In genomic region chr16:84560279-84560602, GRCm38 (mm10) we compare ENCODE assay signal across 22 mouse cellular contexts. TPM values are rescaled to one million over a fixed set of nuclear protein-coding genes. Genes with fewer than 3 reads are reported as not detected.
DNase-seq lines count a peak whose midpoint lies in the region; ATAC-seq and TF ChIP-seq lines count a peak whose summit lies in the region.
"Had no signal": no experiment of that assay in that cellular context is flagged by ENCODE, and none has a peak within 500 bp of the region (broad histone marks: within the 10 kb centered on the region; RNA-seq: fewer than 3 reads in every experiment).

No protein-coding gene starts in this region.

- no peak for DNase-seq in layer of hippocampus, adult 2 months (ENCODE audit: low spot score in 2 of 2)
- DNase-seq in layer of hippocampus, adult 11-12 months (ENCODE audit: low spot score): no peak
- DNase-seq in thymus, postnatal 4 days: no peak
- no peak for DNase-seq in retina, postnatal 1 day
- DNase-seq in urinary bladder, postnatal 14 days (ENCODE audit: low spot score): no peak
- DNase-seq: adrenal gland, adult 2 months; gastrocnemius, adult 2 months; kidney, adult 2 months; kidney, postnatal 4 days; layer of hippocampus, postnatal 36 days; spleen, adult 18-20 months had no signal

- H3K9ac ChIP-seq in forebrain, embryonic 12.5 days: no peak overlapping the region
- no peak overlapping the region for H3K9ac ChIP-seq in hindbrain, embryonic 15.5 days
- H3K9ac ChIP-seq in neural tube, embryonic 13.5 days: no peak overlapping the region
- H3K9ac ChIP-seq: liver, embryonic 12.5 days; neural tube, embryonic 12.5 days; stomach, embryonic 15.5 days had no signal

- 0 out of 2 replicates have a peak overlapping the region, but pooled peaks have one; percentile 19 for H3K4me2 ChIP-seq in forebrain, embryonic 12.5 days
- H3K4me2 ChIP-seq in hindbrain, embryonic 15.5 days: peak overlapping the region; percentile 47
- H3K4me2 ChIP-seq in neural tube, embryonic 13.5 days: peak overlapping the region; percentile 30; the same call in 1 of the 2 replicates
- H3K4me2 ChIP-seq: heart, embryonic 11.5 days; liver, embryonic 12.5 days; neural tube, embryonic 12.5 days; stomach, embryonic 15.5 days had no signal

- ATAC-seq in forebrain, embryonic 12.5 days (ENCODE audit: low FRiP score): peak; percentile 47
- ATAC-seq in hindbrain, embryonic 15.5 days (ENCODE audit: low FRiP score, low read depth): no peak
- ATAC-seq in neural tube, embryonic 13.5 days (ENCODE audit: low read depth): no peak
- ATAC-seq: liver, embryonic 12.5 days had no signal

- 0 out of 2 replicates have a peak, but pooled peaks cover 4% of the 10 kb centered on the region for H3K4me1 ChIP-seq in forebrain, embryonic 12.5 days
- peaks cover 18% of the 10 kb centered on the region; the same call in 1 of the 2 replicates for H3K4me1 ChIP-seq in hindbrain, embryonic 15.5 days (replicated peaks)
- H3K4me1 ChIP-seq in neural tube, embryonic 13.5 days (replicated peaks): peaks cover 14% of the 10 kb centered on the region; the same call in 1 of the 2 replicates
- H3K4me1 ChIP-seq: liver, embryonic 12.5 days; megakaryocyte, embryonic 14.5 days; neural tube, embryonic 12.5 days; stomach, embryonic 15.5 days had no signal

- 41% methylated on average over 7 of the region's 7 CpGs for WGBS in forebrain, embryonic 12.5 days
- WGBS in hindbrain, embryonic 15.5 days: 46% methylated on average over 7 of the region's 7 CpGs
- 48% methylated on average over 7 of the region's 7 CpGs for WGBS in neural tube, embryonic 13.5 days

- H3K27ac ChIP-seq in layer of hippocampus, adult 2 months: no peak overlapping the region
- H3K27ac ChIP-seq in forebrain, embryonic 12.5 days: no peak overlapping the region
- H3K27ac ChIP-seq in hindbrain, embryonic 15.5 days (replicated peaks): no peak overlapping the region
- H3K27ac ChIP-seq in neural tube, embryonic 13.5 days (replicated peaks): no peak overlapping the region
- H3K27ac ChIP-seq: gastrocnemius, adult 2 months; limb, embryonic 10.5 days; liver, embryonic 12.5 days; neural tube, embryonic 12.5 days; stomach, embryonic 15.5 days had no signal

- no peak for TF ChIP-seq CTCF in layer of hippocampus, adult 2 months (conservative IDR thresholded peaks at IDR 0.05)

- no peaks in the 10 kb centered on the region for H3K36me3 ChIP-seq in forebrain, embryonic 12.5 days (replicated peaks)
- no peaks in the 10 kb centered on the region for H3K36me3 ChIP-seq in hindbrain, embryonic 15.5 days
- no peaks in the 10 kb centered on the region for H3K36me3 ChIP-seq in neural tube, embryonic 13.5 days
- H3K36me3 ChIP-seq: limb, embryonic 10.5 days; liver, embryonic 12.5 days; neural tube, embryonic 12.5 days; stomach, embryonic 15.5 days had no signal

- peak overlapping the region; percentile 17 for H3K4me3 ChIP-seq in layer of hippocampus, adult 2 months
- H3K4me3 ChIP-seq in forebrain, embryonic 12.5 days (replicated peaks): no peak overlapping the region
- H3K4me3 ChIP-seq in hindbrain, embryonic 15.5 days: peak overlapping the region; percentile 16; the same call in 1 of the 2 replicates
- H3K4me3 ChIP-seq in neural tube, embryonic 13.5 days: no peak overlapping the region
- H3K4me3 ChIP-seq: gastrocnemius, adult 2 months; limb, embryonic 10.5 days; liver, embryonic 12.5 days; megakaryocyte, embryonic 14.5 days; neural tube, embryonic 12.5 days; stomach, embryonic 15.5 days had no signal

- no peaks in the 10 kb centered on the region for H3K9me3 ChIP-seq in forebrain, embryonic 12.5 days
- no peaks in the 10 kb centered on the region for H3K9me3 ChIP-seq in hindbrain, embryonic 15.5 days
- H3K9me3 ChIP-seq in neural tube, embryonic 13.5 days: no peaks in the 10 kb centered on the region
- H3K9me3 ChIP-seq: limb, embryonic 10.5 days; liver, embryonic 12.5 days; megakaryocyte, embryonic 14.5 days; neural tube, embryonic 12.5 days; stomach, embryonic 15.5 days had no signal

- no peaks in the 10 kb centered on the region for H3K27me3 ChIP-seq in forebrain, embryonic 12.5 days
- no peaks in the 10 kb centered on the region for H3K27me3 ChIP-seq in hindbrain, embryonic 15.5 days
- no peaks in the 10 kb centered on the region for H3K27me3 ChIP-seq in neural tube, embryonic 13.5 days
- H3K27me3 ChIP-seq: liver, embryonic 12.5 days; megakaryocyte, embryonic 14.5 days; neural tube, embryonic 12.5 days; stomach, embryonic 15.5 days had no signal

RNA-seq across cellular contexts. Expression of gene A730009L09Rik, which starts 45.3 kb away (rescaled TPM):
- 1 to 10 TPM in 1 of 2 experiments, under 1 TPM in 1; 0.23 to 1.5 TPM for total RNA-seq in layer of hippocampus, adult 2 months (2021)
- polyA plus RNA-seq in forebrain, embryonic 12.5 days (2016; fragmentation: Nextera tagmentation; extraction: Ambion mirVana): not detected in 2 replicates
- 0.09 and 0.30 TPM in 2 replicates for polyA plus RNA-seq in hindbrain, embryonic 15.5 days (2015; fragmentation: Nextera tagmentation; extraction: Ambion mirVana)
- polyA plus RNA-seq in neural tube, embryonic 13.5 days (2015; fragmentation: Nextera tagmentation; extraction: Ambion mirVana): not detected in 2 replicates
- total RNA-seq: adrenal gland, adult 2 months; gastrocnemius, adult 2 months; MEL had no signal
- polyA plus RNA-seq: adrenal gland, adult 2 months; heart, embryonic 11.5 days; kidney, adult 2 months; limb, embryonic 10.5 days; liver, embryonic 12.5 days; lung, embryonic 16.5 days; neural tube, embryonic 12.5 days; stomach, embryonic 15.5 days had no signal

Comparison
In these comparisons a context has a peak if more than half of its experiments do, and no peak if none do; other contexts are left out.
1. H3K4me3 ChIP-seq: peak in layer of hippocampus, adult 2 months (single experiment) and hindbrain, embryonic 15.5 days (single experiment); none in forebrain, embryonic 12.5 days (single experiment) and neural tube, embryonic 13.5 days (single experiment).
2. Peak in every context shown above with its lines, with median percentiles within 50 percentile points of each other: H3K4me2 ChIP-seq.